Comparison of ENCODE assay signal across 7 mouse cellular contexts in genomic region chr2:166021073-166021610, GRCm38 (mm10). TPM values are rescaled to one million over a fixed set of nuclear protein-coding genes. Genes with fewer than 3 reads are reported as not detected.
A peak's percentile ranks its signal among the peaks of the same experiment; 100 is the strongest.
DNase-seq lines count a peak whose midpoint lies in the region; ATAC-seq and TF ChIP-seq lines count a peak whose summit lies in the region.

No protein-coding gene starts in this region.

- peaks cover 20 to 35% of the 10 kb centered on the region in 2 experiments for H3K4me1 ChIP-seq in ES-E14 (ENCODE audit: control insufficient read depth in 2 of 2, insufficient read depth in 2 of 2, low read length in 2 of 2, poor library complexity in 1 of 2)
- H3K4me1 ChIP-seq in heart, adult 2 months (ENCODE audit: control insufficient read depth, insufficient read depth, low read length): peaks cover 26% of the 10 kb centered on the region
- peaks cover 22% of the 10 kb centered on the region for H3K4me1 ChIP-seq in neural tube, embryonic 12.5 days

- ATAC-seq in neural tube, embryonic 12.5 days (ENCODE audit: low FRiP score, low read depth): peak; percentile 74

- intact Hi-C loops in heart, adult 2 months (cut with DNase I): no loop called here

- H3K9me3 ChIP-seq in ES-E14 (ENCODE audit: control insufficient read depth, insufficient read depth, low read depth, low read length): no peaks in the 10 kb centered on the region
- H3K9me3 ChIP-seq in neural tube, embryonic 12.5 days: no peaks in the 10 kb centered on the region

- no peak overlapping the region for H3K4me3 ChIP-seq in ES-E14 (ENCODE audit: insufficient read depth in 1 of 2, low read depth in 1 of 2, low read length in 2 of 2, poor library complexity in 1 of 2, severe bottlenecking in 1 of 2)
- H3K4me3 ChIP-seq in heart, adult 2 months: no peak overlapping the region
- H3K4me3 ChIP-seq in neural tube, embryonic 12.5 days: no peak overlapping the region

- in situ Hi-C loops in ES-E14 (cut with MboI; ENCODE audit: low sequenced_read_pairs in 2 of 2, unreplicated experiment in 2 of 2): loop anchor here in 1 of 2 experiments (25.0 kb wide), 1 partner anchor 109 kb away; no protein-coding TSS in a partner anchor

- no peak for TF ChIP-seq EP300 in heart, adult 2 months (IDR thresholded peaks at IDR 0.05; ENCODE audit: insufficient read depth, low read depth, low read length)

- H3K36me3 ChIP-seq in ES-E14 (ENCODE audit: control insufficient read depth, insufficient read depth, low read length, poor library complexity, severe bottlenecking): no peaks in the 10 kb centered on the region
- peaks cover 28% of the 10 kb centered on the region for H3K36me3 ChIP-seq in heart, adult 2 months (ENCODE audit: control insufficient read depth, insufficient read depth, low read length)
- H3K36me3 ChIP-seq in neural tube, embryonic 12.5 days: no peaks in the 10 kb centered on the region

- H3K79me2 ChIP-seq in heart, adult 2 months (replicated peaks; ENCODE audit: control insufficient read depth, insufficient read depth, low read length): peaks cover 12% of the 10 kb centered on the region

- peak; percentile 65 for DNase-seq in 3T3-L1 (ENCODE audit: low read depth, low spot score)
- no peak for DNase-seq in ES-E14 (ENCODE audit: low read depth, low spot score)
- peak; percentile 50 to 62 for DNase-seq in heart, adult 2 months
- peak; percentile 55 for DNase-seq in kidney, postnatal 14 days
- DNase-seq in spleen, postnatal 10 days (ENCODE audit: low spot score in 2 of 2): no peak
- no peak for DNase-seq in spleen, adult 12 weeks (ENCODE audit: low spot score)

- H3K9ac ChIP-seq in ES-E14 (ENCODE audit: insufficient read depth, low read depth, low read length, poor library complexity, severe bottlenecking): 0 out of 2 replicates have a peak overlapping the region, but pooled peaks have one; percentile 19
- H3K9ac ChIP-seq in heart, adult 2 months (ENCODE audit: low read depth, low read length): no peak overlapping the region; the same call in 1 of the 2 replicates
- H3K9ac ChIP-seq in neural tube, embryonic 12.5 days: 0 out of 2 replicates have a peak overlapping the region, but pooled peaks have one; percentile 5

- H3K4me2 ChIP-seq in neural tube, embryonic 12.5 days (replicated peaks): peak overlapping the region; percentile 17; the same call in 1 of the 2 replicates

- TF ChIP-seq POLR2A in heart, adult 2 months (IDR thresholded peaks at IDR 0.05; ENCODE audit: insufficient read depth, low read depth, low read length): no peak

- H3K27me3 ChIP-seq in heart, adult 2 months (ENCODE audit: control insufficient read depth, insufficient read depth, low read length): no peaks in the 10 kb centered on the region
- no peaks in the 10 kb centered on the region for H3K27me3 ChIP-seq in neural tube, embryonic 12.5 days (replicated peaks)

- H3K27ac ChIP-seq in ES-E14 (ENCODE audit: insufficient read depth, low read depth, low read length, poor library complexity, severe bottlenecking): peak overlapping the region; percentile 51; the same call in 1 of the 2 replicates
- peak overlapping the region; percentile 36 for H3K27ac ChIP-seq in heart, adult 2 months
- peak overlapping the region; percentile 78 for H3K27ac ChIP-seq in neural tube, embryonic 12.5 days

- no peak for TF ChIP-seq CTCF in heart, adult 2 months (IDR thresholded peaks at IDR 0.05)

- WGBS in heart, adult 2 months: 15% methylated on average over 4 of the region's 4 CpGs
- WGBS in neural tube, embryonic 12.5 days: 7% methylated on average over 4 of the region's 4 CpGs

TF ChIP-seq in ES-E14, 5 proteins besides CTCF, POLR2A, EP300 and RAD21:
- no peak for TF ChIP-seq CHD2 (IDR thresholded peaks at IDR 0.05; ENCODE audit: low read depth, low read length)
- TF ChIP-seq ZNF384 (IDR thresholded peaks at IDR 0.05; ENCODE audit: low read depth, low read length): no peak
- no peak for TF ChIP-seq MAFK (IDR thresholded peaks at IDR 0.05; ENCODE audit: insufficient read depth, low read depth, low read length)
- TF ChIP-seq HCFC1 (IDR thresholded peaks at IDR 0.05; ENCODE audit: borderline replicate concordance, insufficient read depth, low read length): no peak
- no peak for TF ChIP-seq ZC3H11A (IDR thresholded peaks at IDR 0.05; ENCODE audit: borderline replicate concordance, low read depth, low read length)

RNA-seq across cellular contexts. Expression of gene Ncoa3, which starts 28.7 kb away (rescaled TPM):
- 73.6 and 83.4 TPM in 2 replicates for total RNA-seq in ES-E14 (2012; rRNA removed)
- total RNA-seq in heart, adult 2 months (2021): 10 to 100 TPM; 29.1 to 32.1 TPM
- polyA plus RNA-seq in heart, adult 2 months (2012; rRNA removed): 20.1 and 25.7 TPM in 2 replicates
- polyA plus RNA-seq in neural tube, embryonic 12.5 days (2016; fragmentation: Nextera tagmentation; extraction: Ambion mirVana): 14.4 and 15.4 TPM in 2 replicates

Comparison
In these comparisons a context has a peak if more than half of its experiments do, and no peak if none do; other contexts are left out.
1. DNase-seq: peak in 3T3-L1 (single experiment), heart, adult 2 months (2 of 2) and kidney, postnatal 14 days (single experiment); none in ES-E14 (single experiment), spleen, postnatal 10 days (0 of 2) and spleen, adult 12 weeks (single experiment).
2. Peak in every context shown above with its lines, with median percentiles within 50 percentile points of each other: H3K27ac ChIP-seq.